Mouse (Mus musculus): ENCODE measurements at regions not wholly inside any gene's neighbourhood (a gene's known extent, or its start where the extent isn't known, plus 50 kb on each side); places are given as distances from the start of the nearest gene placed in this dataset.

DNA sequence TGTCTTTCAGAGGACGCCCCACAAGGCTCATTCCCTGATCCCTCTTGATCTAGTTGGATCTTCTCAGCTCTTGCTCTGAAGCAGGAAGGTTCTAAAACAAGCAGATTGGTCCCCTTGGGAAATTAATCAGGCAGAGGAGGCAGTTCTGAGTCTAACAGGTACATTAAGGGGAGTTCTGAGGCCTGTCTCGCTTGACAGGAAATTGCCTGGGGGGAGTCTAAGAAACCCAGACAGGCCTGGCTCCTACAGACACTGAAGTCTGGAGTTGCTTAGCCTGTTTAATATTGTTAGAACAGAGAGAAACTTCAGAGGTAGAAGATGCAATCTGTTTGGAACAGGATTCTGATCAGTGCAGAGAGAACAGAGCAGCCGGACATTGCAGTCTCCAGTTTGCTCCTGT is 264.4 kb upstream of the Mtpn start:
- no peak for TF ChIP-seq GATA1 (IDR thresholded peaks at IDR 0.05; ENCODE audit: low read depth, low read length)
- TF ChIP-seq MAZ (IDR thresholded peaks at IDR 0.05; ENCODE audit: low read depth, low read length) = no peak
- no peak for TF ChIP-seq POLR2A (IDR thresholded peaks at IDR 0.05; ENCODE audit: control insufficient read depth in 1 of 2, insufficient read depth in 1 of 2, low read depth in 1 of 2, low read length in 2 of 2, poor library complexity in 1 of 2)
- no peak for TF ChIP-seq CTCF (IDR thresholded peaks at IDR 0.05 in 2 of 3, conservative IDR thresholded peaks at IDR 0.05 in 1 of 3; ENCODE audit: control insufficient read depth in 1 of 3, insufficient read depth in 1 of 3, low read depth in 2 of 3, low read length in 3 of 3, poor library complexity in 1 of 3, severe bottlenecking in 1 of 3)
- TF ChIP-seq EP300 (IDR thresholded peaks at IDR 0.05; ENCODE audit: low read depth in 1 of 2, low read length in 2 of 2) = no peak
- no peak for TF ChIP-seq POLR2AphosphoS2 (IDR thresholded peaks at IDR 0.05; ENCODE audit: low read length)

Data from MEL (cell line).